Mouse (Mus musculus) adrenal gland, postnatal 4 days (tissue): Measurements from ENCODE around the gene Klhdc3. TPM values are rescaled to one million over a fixed set of nuclear protein-coding genes. Genes with fewer than 3 reads are reported as not detected.
A peak's percentile ranks its signal among the peaks of the same experiment; 100 is the strongest.

Experiments
- DNase-seq, 2 experiments: peaks; one replicate each; pipeline ENCODE4 v3.0.0; 2021 to 2022; ENCODE audit warnings: low spot score in 2 of 2, mixed read lengths in 2 of 2
- long read RNA-seq, 2 experiments: library from polyadenylated mRNA; stranded (forward); transcript quantifications; one replicate each; pipeline ENCODE4 v2.0.0; 2021
- total RNA-seq, 2 experiments: library from RNA; stranded (reverse); gene quantifications; 2 replicates each; pipeline ENCODE4 v1.2.3; 2021

Gene Klhdc3
- total RNA-seq: 100 to 1,000 TPM; 102 to 107 TPM
- long read RNA-seq, experiment 1, transcript Klhdc3-201 (12 exons, 2,100 nt): major isoform, 66 of 100 reads
- long read RNA-seq, experiment 1, partial matches to known transcripts: 17 of 100 reads
- long read RNA-seq, experiment 1, other reads (novel, unspliced or antisense): 13 of 100 reads
- long read RNA-seq, experiment 2, transcript Klhdc3-201 (12 exons, 2,100 nt): major isoform, 109 of 157 reads
- long read RNA-seq, experiment 2, partial matches to known transcripts: 31 of 157 reads
- long read RNA-seq, experiment 2, other reads (novel, unspliced or antisense): 12 of 157 reads

GRCm38 (mm10) chr17:46680760-46681373 is at the start of gene Klhdc3:
TSS of gene Klhdc3 (minus strand) at chr17:46680914.
- peak; percentile 91 to 94 for DNase-seq

- DNase-seq: no peak
These were observed 48.2 kb upstream of the Klhdc3 start, which contains the start of gene Gnmt for GRCm38 (mm10) chr17:46728904-46729318. TSS of gene Gnmt (minus strand) at chr17:46729168.

GRCm38 (mm10) chr17:46728496-46728895 is 47.8 kb upstream of the Klhdc3 start:
- no peak for DNase-seq

GRCm38 (mm10) chr17:46728021-46728420 is 47.3 kb upstream of the Klhdc3 start:
- no peak for DNase-seq

GRCm38 (mm10) chr17:46727271-46727670 is 46.6 kb upstream of the Klhdc3 start:
- DNase-seq: no peak

GRCm38 (mm10) chr17:46725731-46726645 is 45.3 kb upstream of the Klhdc3 start:
- DNase-seq: no peak

- DNase-seq: no peak
These were observed 44.6 kb upstream of the Klhdc3 start for GRCm38 (mm10) chr17:46725273-46725672.

GRCm38 (mm10) chr17:46724477-46725084 is 43.9 kb upstream of the Klhdc3 start:
- DNase-seq: no peak

- DNase-seq: no peak
These were observed 40.4 kb upstream of the Klhdc3 start for GRCm38 (mm10) chr17:46721077-46721476.

GRCm38 (mm10) chr17:46714756-46715481 is 34.2 kb upstream of the Klhdc3 start:
- no peak for DNase-seq

GRCm38 (mm10) chr17:46713849-46714248 is 33.1 kb upstream of the Klhdc3 start:
- no peak for DNase-seq

GRCm38 (mm10) chr17:46712442-46712841 is 31.7 kb upstream of the Klhdc3 start:
- no peak for DNase-seq

- DNase-seq: peak in 1 of 2 experiments; percentile 61
These were observed 31.0 kb upstream of the Klhdc3 start for GRCm38 (mm10) chr17:46711612-46712271.

GRCm38 (mm10) chr17:46710959-46711597 is 30.4 kb upstream of the Klhdc3 start, which contains the start of gene Pex6:
TSS of gene Pex6 (plus strand) at chr17:46711463.
- DNase-seq: peak; percentile 77 to 87

GRCm38 (mm10) chr17:46706375-46707089 is 25.8 kb upstream of the Klhdc3 start:
- DNase-seq: no peak

- peak; percentile 81 to 93 for DNase-seq
These were observed 24.4 kb upstream of the Klhdc3 start, which contains the start of gene Ppp2r5d for GRCm38 (mm10) chr17:46704887-46705835. TSS of gene Ppp2r5d (minus strand) at chr17:46705111.
